In genomic region chr8:9418856-9419800, GRCm38 (mm10) we compare ENCODE assay signal across 16 mouse cellular contexts.
DNase-seq lines count a peak whose midpoint lies in the region; ATAC-seq and TF ChIP-seq lines count a peak whose summit lies in the region.
"Had no signal": no experiment of that assay in that cellular context is flagged by ENCODE, and none has a peak within 500 bp of the region (broad histone marks: within the 10 kb centered on the region; RNA-seq: fewer than 3 reads in every experiment).

No protein-coding gene starts in this region.

- H3K36me3 ChIP-seq in lung, embryonic 14.5 days (ENCODE audit: insufficient read depth): no peaks in the 10 kb centered on the region
- H3K36me3 ChIP-seq in stomach, postnatal 0 days (ENCODE audit: control insufficient read depth, insufficient read depth, low read length): no peaks in the 10 kb centered on the region
- H3K36me3 ChIP-seq in hindbrain, embryonic 13.5 days: no peaks in the 10 kb centered on the region
- H3K36me3 ChIP-seq: embryonic facial prominence, embryonic 15.5 days; hindbrain, embryonic 10.5 days; limb, embryonic 13.5 days; liver, embryonic 15.5 days; neural tube, embryonic 13.5 days had no signal

- WGBS in lung, embryonic 14.5 days: 42% methylated on average over 10 of the region's 10 CpGs
- 39% methylated on average over 10 of the region's 10 CpGs for WGBS in stomach, postnatal 0 days
- WGBS in hindbrain, embryonic 13.5 days: 78% methylated on average over 10 of the region's 10 CpGs

- H3K9ac ChIP-seq in lung, embryonic 14.5 days: no peak overlapping the region
- no peak overlapping the region for H3K9ac ChIP-seq in stomach, postnatal 0 days (ENCODE audit: low read length)
- H3K9ac ChIP-seq in hindbrain, embryonic 13.5 days: no peak overlapping the region
- H3K9ac ChIP-seq: embryonic facial prominence, embryonic 15.5 days; limb, embryonic 13.5 days; liver, embryonic 15.5 days; neural tube, embryonic 13.5 days had no signal

- H3K9me3 ChIP-seq in lung, embryonic 14.5 days (ENCODE audit: low read depth, low read length): no peaks in the 10 kb centered on the region
- H3K9me3 ChIP-seq in stomach, postnatal 0 days (ENCODE audit: control insufficient read depth, low read length): no peaks in the 10 kb centered on the region
- H3K9me3 ChIP-seq in hindbrain, embryonic 13.5 days: no peaks in the 10 kb centered on the region
- H3K9me3 ChIP-seq: embryonic facial prominence, embryonic 15.5 days; hindbrain, embryonic 10.5 days; limb, embryonic 13.5 days; liver, embryonic 15.5 days; neural tube, embryonic 13.5 days had no signal

- H3K27me3 ChIP-seq in lung, embryonic 14.5 days (ENCODE audit: insufficient read depth, low read length): no peaks in the 10 kb centered on the region
- H3K27me3 ChIP-seq in stomach, postnatal 0 days (ENCODE audit: control insufficient read depth, insufficient read depth, low read length): no peaks in the 10 kb centered on the region
- no peaks in the 10 kb centered on the region for H3K27me3 ChIP-seq in hindbrain, embryonic 13.5 days
- H3K27me3 ChIP-seq: embryonic facial prominence, embryonic 15.5 days; limb, embryonic 13.5 days; liver, embryonic 15.5 days; neural tube, embryonic 13.5 days had no signal

- peak; percentile 84 for ATAC-seq in lung, embryonic 14.5 days (ENCODE audit: insufficient read depth)
- peak; percentile 54; the same call in 1 of the 2 replicates for ATAC-seq in stomach, postnatal 0 days (ENCODE audit: low FRiP score, low TSS enrichment)
- no peak for ATAC-seq in hindbrain, embryonic 13.5 days (ENCODE audit: low FRiP score)
- ATAC-seq: inflammation-experienced regulatory T-cells, adult 6 months had no signal

- no peaks in the 10 kb centered on the region for H3K4me1 ChIP-seq in lung, embryonic 14.5 days (ENCODE audit: insufficient read depth)
- H3K4me1 ChIP-seq in stomach, postnatal 0 days (replicated peaks; ENCODE audit: control insufficient read depth, insufficient read depth): no peaks in the 10 kb centered on the region
- H3K4me1 ChIP-seq in hindbrain, embryonic 13.5 days (replicated peaks): 0 out of 2 replicates have a peak, but pooled peaks cover 7% of the 10 kb centered on the region
- H3K4me1 ChIP-seq: embryonic facial prominence, embryonic 15.5 days; hindbrain, embryonic 10.5 days; limb, embryonic 13.5 days; liver, embryonic 15.5 days had no signal

- TF ChIP-seq CTCF in lung, embryonic 14.5 days (IDR thresholded peaks at IDR 0.05; ENCODE audit: low read depth): no peak
- no peak for TF ChIP-seq CTCF in stomach, postnatal 0 days (IDR thresholded peaks at IDR 0.05; ENCODE audit: low read depth)

- peak; percentile 29 to 49 for DNase-seq in cerebellum, adult 18-20 months
- no peak for DNase-seq in cerebellum, postnatal 4 days (ENCODE audit: low spot score in 2 of 2)
- DNase-seq in left cerebral cortex, postnatal 4 days: peak; percentile 10
- no peak for DNase-seq in left cerebral cortex, adult 11 months (ENCODE audit: low spot score)
- peak; percentile 49 for DNase-seq in lung, embryonic 14.5 days
- DNase-seq in stomach, postnatal 0 days (ENCODE audit: low spot score): peak; percentile 35
- no peak for DNase-seq in layer of hippocampus, adult 18-20 months (ENCODE audit: low spot score in 2 of 2)
- DNase-seq: heart, adult 11 months; thymus, postnatal 4 days had no signal

- H3K4me3 ChIP-seq in lung, embryonic 14.5 days (ENCODE audit: low read depth, low read length): no peak overlapping the region
- no peak overlapping the region for H3K4me3 ChIP-seq in stomach, postnatal 0 days (ENCODE audit: low read depth, low read length)
- H3K4me3 ChIP-seq in hindbrain, embryonic 13.5 days: no peak overlapping the region
- H3K4me3 ChIP-seq: embryonic facial prominence, embryonic 15.5 days; hindbrain, embryonic 10.5 days; limb, embryonic 13.5 days; liver, embryonic 15.5 days; neural tube, embryonic 13.5 days had no signal

- intact Hi-C loops in left cerebral cortex, postnatal 4 days (cut with DNase I): no loop called here

- TF ChIP-seq EP300 in stomach, postnatal 0 days (optimal IDR thresholded peaks at IDR 0.05): no peak

- H3K4me2 ChIP-seq in lung, embryonic 14.5 days: no peak overlapping the region
- no peak overlapping the region for H3K4me2 ChIP-seq in stomach, postnatal 0 days (replicated peaks; ENCODE audit: low read depth)
- no peak overlapping the region for H3K4me2 ChIP-seq in hindbrain, embryonic 13.5 days
- H3K4me2 ChIP-seq: embryonic facial prominence, embryonic 15.5 days; limb, embryonic 13.5 days; liver, embryonic 15.5 days; neural tube, embryonic 13.5 days had no signal

- H3K27ac ChIP-seq in lung, embryonic 14.5 days (ENCODE audit: low read depth): no peak overlapping the region
- no peak overlapping the region for H3K27ac ChIP-seq in stomach, postnatal 0 days (replicated peaks)
- no peak overlapping the region for H3K27ac ChIP-seq in hindbrain, embryonic 13.5 days
- H3K27ac ChIP-seq: embryonic facial prominence, embryonic 15.5 days; hindbrain, embryonic 10.5 days; limb, embryonic 13.5 days; liver, embryonic 15.5 days; neural tube, embryonic 13.5 days had no signal

Comparison
In these comparisons a context has a peak if more than half of its experiments do, and no peak if none do; other contexts are left out.
1. DNase-seq: peak in cerebellum, adult 18-20 months (2 of 2), left cerebral cortex, postnatal 4 days (single experiment), lung, embryonic 14.5 days (single experiment) and stomach, postnatal 0 days (single experiment); none in cerebellum, postnatal 4 days (0 of 2), left cerebral cortex, adult 11 months (single experiment) and layer of hippocampus, adult 18-20 months (0 of 2).